Mouse (Mus musculus) heart, embryonic 14.5 days (tissue): ENCODE results near the gene Mettl15. TPM values are rescaled to one million over a fixed set of nuclear protein-coding genes. Genes with fewer than 3 reads are reported as not detected.
"Not testable (repeated sequence)": the region's sequence is repeated elsewhere in the genome, so short reads cannot be mapped to it uniquely, and the experiment has no call there.

Experiments used
- ATAC-seq: fragments of 200-750 bp; cut with Nextera tagmentation; 2 replicates; pipeline ENCODE4 v1.8.0; 2017; ENCODE audit warnings: low read depth, moderate TSS enrichment; ENCODE audit not compliant: insufficient number of reproducible peaks, insufficient read depth, low FRiP score
- H3K27ac ChIP-seq, 2 experiments: fragments of 200-500 bp in 1 of 2; fragments of 300-500 bp in 1 of 2; sonication (generic) in 1 of 2; replicated peaks in 1 of 2; 2 replicates each; pipeline ENCODE4 v1.5.1; 2012 to 2014; ENCODE audit warnings: low read depth in 2 of 2, low read length in 2 of 2, control low read depth in 1 of 2, mild to moderate bottlenecking in 1 of 2, mixed read lengths in 1 of 2; ENCODE audit not compliant: control insufficient read depth in 1 of 2, insufficient read depth in 1 of 2
- H3K27me3 ChIP-seq: fragments of 300-500 bp; sonication (generic); 2 replicates; pipeline ENCODE4 v1.6.1; 2014; ENCODE audit warnings: mild to moderate bottlenecking, low read length, control low read depth; ENCODE audit not compliant: control insufficient read depth, insufficient read depth
- H3K36me3 ChIP-seq: fragments of 300-500 bp; sonication (generic); 2 replicates; pipeline ENCODE4 v1.6.1; 2014; ENCODE audit warnings: mild to moderate bottlenecking, control low read depth, low read length, mixed read lengths; ENCODE audit not compliant: control insufficient read depth, insufficient read depth
- H3K4me1 ChIP-seq, 2 experiments: fragments of 200-500 bp in 1 of 2; fragments of 300-500 bp in 1 of 2; sonication (generic) in 1 of 2; 2 replicates each; pipeline ENCODE4 v1.6.1; 2012 to 2014; ENCODE audit warnings: low read length in 2 of 2, control low read depth in 1 of 2, mixed read lengths in 1 of 2; ENCODE audit not compliant: control insufficient read depth in 2 of 2, insufficient read depth in 2 of 2
- H3K4me2 ChIP-seq: fragments of 300-500 bp; sonication (generic); 2 replicates; pipeline ENCODE4 v1.6.1; 2014; ENCODE audit warnings: mild to moderate bottlenecking, low read length
- H3K4me3 ChIP-seq, 2 experiments: fragments of 200-500 bp in 1 of 2; fragments of 300-500 bp in 1 of 2; sonication (generic) in 1 of 2; 2 replicates each; pipeline ENCODE4 v1.5.1; 2012 to 2014; ENCODE audit warnings: low read length in 2 of 2, mild to moderate bottlenecking in 2 of 2, control low read depth in 1 of 2, low read depth in 1 of 2, moderate library complexity in 1 of 2; ENCODE audit not compliant: control insufficient read depth in 1 of 2, insufficient read depth in 1 of 2
- H3K9ac ChIP-seq: fragments of 300-500 bp; sonication (generic); 2 replicates; pipeline ENCODE4 v1.6.1; 2014; ENCODE audit warnings: mild to moderate bottlenecking, low read length
- H3K9me3 ChIP-seq: fragments of 300-500 bp; sonication (generic); 2 replicates; pipeline ENCODE4 v1.6.1; 2016; ENCODE audit warnings: low read length, control low read depth; ENCODE audit not compliant: control insufficient read depth
- WGBS: fragments of 180-500 bp; shearing (Covaris S2); extraction: QIAGEN DNeasy Blood & Tissue Kit; methylation state at CpG from one replicate; pipeline ENCODE4 v1.1.7; 2014; 5-methylcytosine and 5-hydroxymethylcytosine counted together
- polyA plus RNA-seq: library from polyadenylated mRNA; unstranded; fragments of >200 nt; fragmentation: Nextera tagmentation; extraction: Ambion mirVana; gene quantifications from 2 replicates; pipeline ENCODE4 v1.2.1, GENCODE M21; 2014

Mettl15 gene
- polyA plus RNA-seq, 1 experiment from 2014 or later, result 19.3 TPM

GRCm38 (mm10) chr2:109235741-109236140 is 44.8 kb downstream of the Mettl15 start:
- Histone ChIP-seq H3K36me3 (no peaks in the 10 kb centered on the region), H3K9ac (no peak overlapping the region), H3K9me3 (no peaks in the 10 kb centered on the region), H3K27me3 (no peaks in the 10 kb centered on the region), H3K4me3 (no peak overlapping the region), H3K27ac (no peak overlapping the region), H3K4me1 (no peaks in the 10 kb centered on the region), H3K4me2 (no peak overlapping the region)
- no peak for ATAC-seq
- 84% methylated on average over 1 of the region's 1 CpGs for WGBS

GRCm38 (mm10) chr2:109233876-109234275 is 46.7 kb downstream of the Mettl15 start:
- H3K36me3 ChIP-seq, result no peaks in the 10 kb centered on the region
- H3K27me3 ChIP-seq, result no peaks in the 10 kb centered on the region
- H3K4me3 ChIP-seq, result no peak overlapping the region
- no peak for ATAC-seq
- H3K4me1 ChIP-seq, result no peaks in the 10 kb centered on the region
- no peak overlapping the region for H3K27ac ChIP-seq
- WGBS, result 79% methylated on average over 4 of the region's 4 CpGs
- no peaks in the 10 kb centered on the region for H3K9me3 ChIP-seq
- H3K4me2 ChIP-seq, result no peak overlapping the region
- H3K9ac ChIP-seq, result no peak overlapping the region

- Histone ChIP-seq H3K4me1 (no peaks in the 10 kb centered on the region), H3K4me3 (no peak overlapping the region), H3K4me2 (no peak overlapping the region), H3K27me3 (no peaks in the 10 kb centered on the region), H3K36me3 (no peaks in the 10 kb centered on the region), H3K27ac (no peak overlapping the region), H3K9ac (no peak overlapping the region), H3K9me3 (no peaks in the 10 kb centered on the region)
- no peak for ATAC-seq
These were observed 50.1 kb downstream of the Mettl15 start for GRCm38 (mm10) chr2:109230443-109230842.

- H3K27me3 ChIP-seq, result no peaks in the 10 kb centered on the region
- H3K9ac ChIP-seq, result no peak overlapping the region
- WGBS, result 80% methylated on average over 3 of the region's 3 CpGs
- H3K27ac ChIP-seq, result no peak overlapping the region
- H3K9me3 ChIP-seq, result no peaks in the 10 kb centered on the region
- H3K4me3 ChIP-seq, result no peak overlapping the region
- no peaks in the 10 kb centered on the region for H3K36me3 ChIP-seq
- no peak for ATAC-seq
- H3K4me2 ChIP-seq, result no peak overlapping the region
- H3K4me1 ChIP-seq, result no peaks in the 10 kb centered on the region
These were observed 53.4 kb downstream of the Mettl15 start for GRCm38 (mm10) chr2:109227196-109227595.

- Histone ChIP-seq H3K9ac (no peak overlapping the region), H3K4me1 (no peaks in the 10 kb centered on the region), H3K36me3 (no peaks in the 10 kb centered on the region), H3K27ac (no peak overlapping the region), H3K4me3 (no peak overlapping the region), H3K27me3 (no peaks in the 10 kb centered on the region), H3K4me2 (no peak overlapping the region), H3K9me3 (no peaks in the 10 kb centered on the region)
- no peak for ATAC-seq
- 85% methylated on average over 2 of the region's 2 CpGs for WGBS
These were observed 59.1 kb downstream of the Mettl15 start for GRCm38 (mm10) chr2:109221470-109221869.

- ATAC-seq, H3K9me3 ChIP-seq, H3K4me1 ChIP-seq, H3K4me2 ChIP-seq, H3K9ac ChIP-seq, H3K4me3 ChIP-seq, H3K27ac ChIP-seq, H3K27me3 ChIP-seq, H3K36me3 ChIP-seq: not testable (repeated sequence)
- 87% methylated on average over 1 of the region's 2 CpGs for WGBS
These were observed 63.9 kb downstream of the Mettl15 start for GRCm38 (mm10) chr2:109216678-109217077.

GRCm38 (mm10) chr2:109210641-109211040 is 69.9 kb downstream of the Mettl15 start:
- 78% methylated on average over 1 of the region's 1 CpGs for WGBS
- H3K4me2 ChIP-seq, H3K27me3 ChIP-seq, ATAC-seq, H3K36me3 ChIP-seq, H3K27ac ChIP-seq, H3K9ac ChIP-seq, H3K4me3 ChIP-seq, H3K4me1 ChIP-seq, H3K9me3 ChIP-seq: not testable (repeated sequence)

- Histone ChIP-seq H3K4me2 (no peak overlapping the region), H3K4me1 (no peaks in the 10 kb centered on the region), H3K27ac (no peak overlapping the region), H3K27me3 (no peaks in the 10 kb centered on the region), H3K9ac (no peak overlapping the region), H3K4me3 (no peak overlapping the region), H3K36me3 (no peaks in the 10 kb centered on the region), H3K9me3 (no peaks in the 10 kb centered on the region)
- 82% methylated on average over 2 of the region's 2 CpGs for WGBS
- no peak for ATAC-seq
These were observed 72.5 kb downstream of the Mettl15 start for GRCm38 (mm10) chr2:109208032-109208431.
